Mouse (Mus musculus) hindbrain, embryonic 13.5 days (tissue): ENCODE measurements around the gene Akap8. TPM values are rescaled to one million over a fixed set of nuclear protein-coding genes. Genes with fewer than 3 reads are reported as not detected.

ENCODE experiments used
- ATAC-seq: fragments of 200-750 bp; cut with Nextera tagmentation; 2 replicates; pipeline ENCODE4 v1.8.0; 2017; ENCODE audit warnings: moderate TSS enrichment; ENCODE audit not compliant: low FRiP score
- H3K27ac ChIP-seq: fragments of 300-500 bp; sonication (generic); 2 replicates; pipeline ENCODE4 v1.5.1; 2015; ENCODE audit warnings: inconsistent platforms, mild to moderate bottlenecking, moderate library complexity
- H3K27me3 ChIP-seq: fragments of 300-500 bp; sonication (generic); 2 replicates; pipeline ENCODE4 v1.6.1; 2015; ENCODE audit warnings: mild to moderate bottlenecking, inconsistent platforms
- H3K36me3 ChIP-seq: fragments of 300-500 bp; sonication (generic); 2 replicates; pipeline ENCODE4 v1.6.1; 2015; ENCODE audit warnings: mild to moderate bottlenecking, inconsistent platforms
- H3K4me1 ChIP-seq: fragments of 300-500 bp; sonication (generic); replicated peaks from 2 replicates; pipeline ENCODE4 v1.6.1; 2015; ENCODE audit warnings: inconsistent platforms
- H3K4me2 ChIP-seq: fragments of 300-500 bp; sonication (generic); 2 replicates; pipeline ENCODE4 v1.6.1; 2015; ENCODE audit warnings: inconsistent platforms, mild to moderate bottlenecking, moderate library complexity
- H3K4me3 ChIP-seq: fragments of 300-500 bp; sonication (generic); 2 replicates; pipeline ENCODE4 v1.5.1; 2015; ENCODE audit warnings: mild to moderate bottlenecking, inconsistent platforms
- H3K9ac ChIP-seq: fragments of 300-500 bp; sonication (generic); 2 replicates; pipeline ENCODE4 v1.6.1; 2015; ENCODE audit warnings: mild to moderate bottlenecking, inconsistent platforms
- H3K9me3 ChIP-seq: fragments of 300-500 bp; sonication (generic); 2 replicates; pipeline ENCODE4 v1.6.1; 2016; ENCODE audit warnings: inconsistent platforms
- WGBS: fragments of 180-500 bp; shearing (Covaris S2); methylation state at CpG from one replicate; pipeline ENCODE4 v1.1.7; 2015; 5-methylcytosine and 5-hydroxymethylcytosine counted together
- polyA plus RNA-seq: library from polyadenylated mRNA; unstranded; fragments of >200 nt; fragmentation: Nextera tagmentation; extraction: Ambion mirVana; gene quantifications from 2 replicates; pipeline ENCODE4 v1.2.1, GENCODE M21; 2015

Akap8 gene
- polyA plus RNA-seq, 1 experiment from 2014 or later: 109 TPM

DNA sequence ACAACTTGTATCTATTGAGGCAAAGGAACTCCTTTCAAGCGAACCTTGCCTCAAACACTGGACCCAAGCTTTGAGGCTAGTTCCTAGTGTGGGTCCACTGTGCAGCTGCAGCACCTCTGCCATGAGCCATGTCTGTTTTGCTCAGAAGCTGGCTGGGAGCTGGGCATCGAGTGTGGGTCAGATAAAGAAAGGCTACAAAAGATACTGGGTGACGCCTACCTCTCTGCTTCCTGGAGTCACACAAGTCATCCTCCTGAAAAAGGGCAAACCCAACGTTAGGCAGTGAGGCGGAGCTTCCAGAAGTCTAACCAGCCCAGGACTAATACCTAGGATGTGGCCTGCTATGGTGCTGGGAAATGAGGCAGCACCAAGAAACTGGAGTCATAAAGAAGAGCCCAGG, 7.1 kb downstream of the Akap8 start:
- H3K27me3 ChIP-seq: no peaks in the 10 kb centered on the region
- H3K27ac ChIP-seq: no peak overlapping the region
- H3K4me1 ChIP-seq: peaks cover 12% of the 10 kb centered on the region
- no peaks in the 10 kb centered on the region for H3K9me3 ChIP-seq
- no peak overlapping the region for H3K4me2 ChIP-seq
- H3K9ac ChIP-seq: no peak overlapping the region
- 86% methylated on average over 5 of the region's 5 CpGs for WGBS
- H3K4me3 ChIP-seq: no peak overlapping the region
- H3K36me3 ChIP-seq: peaks cover 92% of the 10 kb centered on the region
- no peak for ATAC-seq

DNA sequence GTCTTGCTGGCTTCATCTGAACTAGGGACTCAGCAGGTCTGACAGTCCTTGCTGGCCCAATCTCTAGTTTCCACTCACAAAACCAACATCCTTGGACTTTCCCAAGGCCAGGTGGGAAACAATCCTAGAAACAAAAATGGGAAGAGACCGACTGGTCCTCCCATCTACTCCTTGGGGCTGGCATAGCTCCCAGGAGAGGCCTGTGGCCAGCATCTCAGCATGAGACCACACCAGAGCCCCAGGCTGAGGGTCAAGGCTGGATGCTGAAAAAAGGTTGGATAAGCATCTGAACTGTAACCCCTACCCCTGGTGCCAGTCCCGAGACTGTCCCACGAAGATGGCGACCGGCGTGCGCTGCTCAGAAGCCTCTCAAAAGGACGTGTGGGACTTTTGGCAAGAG, 8.2 kb downstream of the Akap8 start:
- Histone ChIP-seq H3K27ac (no peak overlapping the region), H3K4me2 (no peak overlapping the region), H3K4me3 (no peak overlapping the region), H3K27me3 (no peaks in the 10 kb centered on the region), H3K9me3 (no peaks in the 10 kb centered on the region), H3K4me1 (0 out of 2 replicates have a peak, but pooled peaks cover 4% of the 10 kb centered on the region), H3K9ac (no peak overlapping the region), H3K36me3 (peaks cover 99% of the 10 kb centered on the region)
- ATAC-seq: no peak
- 94% methylated on average over 8 of the region's 8 CpGs for WGBS

DNA sequence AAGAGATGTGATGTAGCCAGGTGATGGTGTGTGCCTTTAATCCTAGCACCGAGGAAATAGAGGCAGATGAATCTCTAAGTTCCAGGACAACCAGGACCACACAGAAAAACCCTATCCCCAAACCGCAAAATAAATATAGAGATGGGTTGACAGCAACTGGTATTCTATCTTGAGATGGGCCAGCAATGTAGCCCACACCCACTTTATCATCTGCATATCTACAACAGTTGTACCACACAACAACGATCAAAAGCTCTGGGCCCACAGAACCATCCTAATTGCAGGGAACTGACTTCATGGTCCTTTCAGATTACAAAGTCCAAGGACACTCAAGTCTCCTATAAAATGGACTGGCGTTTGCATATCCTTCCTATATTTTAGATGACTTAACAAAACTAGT, 13.1 kb downstream of the Akap8 start:
- Histone ChIP-seq H3K27ac (no peak overlapping the region), H3K9me3 (no peaks in the 10 kb centered on the region), H3K4me2 (no peak overlapping the region), H3K4me3 (no peak overlapping the region), H3K27me3 (no peaks in the 10 kb centered on the region), H3K4me1 (no peaks in the 10 kb centered on the region), H3K36me3 (peaks cover 94% of the 10 kb centered on the region), H3K9ac (no peak overlapping the region)
- WGBS: 94% methylated on average over 4 of the region's 4 CpGs
- no peak for ATAC-seq

- no peaks in the 10 kb centered on the region for H3K9me3 ChIP-seq
- WGBS: 96% methylated on average over 1 of the region's 1 CpGs
- no peaks in the 10 kb centered on the region for H3K4me1 ChIP-seq
- H3K9ac ChIP-seq: no peak overlapping the region
- no peak overlapping the region for H3K27ac ChIP-seq
- H3K4me2 ChIP-seq: no peak overlapping the region
- ATAC-seq: no peak
- H3K36me3 ChIP-seq: peaks cover 5% of the 10 kb centered on the region; the same call in 1 of the 2 replicates
- H3K27me3 ChIP-seq: no peaks in the 10 kb centered on the region
- no peak overlapping the region for H3K4me3 ChIP-seq
Measured at GRCm38 (mm10) chr17:32298125-32298524, 22.9 kb downstream of the Akap8 start.

DNA sequence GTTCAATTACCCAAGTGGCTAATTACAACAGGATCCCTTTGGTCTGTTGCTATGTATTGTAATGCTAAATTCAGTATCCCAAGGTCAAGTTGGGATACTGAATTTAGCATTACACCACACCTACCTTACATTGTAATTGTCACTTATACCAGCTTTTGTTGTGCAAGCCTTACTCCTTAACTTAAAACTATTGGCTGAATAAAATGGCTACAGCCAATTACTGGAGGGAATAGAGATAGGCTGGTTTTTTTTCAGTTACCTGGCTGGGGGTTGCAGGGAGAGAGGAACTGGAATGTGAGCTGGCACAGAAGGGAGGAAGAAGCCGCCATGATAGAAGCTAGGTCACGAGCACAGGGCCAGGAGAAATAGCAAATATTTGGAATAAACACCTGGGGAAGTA, 25.1 kb downstream of the Akap8 start:
- no peak overlapping the region for H3K27ac ChIP-seq
- H3K4me1 ChIP-seq: no peaks in the 10 kb centered on the region
- H3K9me3 ChIP-seq: no peaks in the 10 kb centered on the region
- H3K36me3 ChIP-seq: no peaks in the 10 kb centered on the region
- WGBS: 91% methylated on average over 2 of the region's 2 CpGs
- ATAC-seq: no peak
- no peak overlapping the region for H3K9ac ChIP-seq
- no peaks in the 10 kb centered on the region for H3K27me3 ChIP-seq
- no peak overlapping the region for H3K4me3 ChIP-seq
- H3K4me2 ChIP-seq: no peak overlapping the region

DNA sequence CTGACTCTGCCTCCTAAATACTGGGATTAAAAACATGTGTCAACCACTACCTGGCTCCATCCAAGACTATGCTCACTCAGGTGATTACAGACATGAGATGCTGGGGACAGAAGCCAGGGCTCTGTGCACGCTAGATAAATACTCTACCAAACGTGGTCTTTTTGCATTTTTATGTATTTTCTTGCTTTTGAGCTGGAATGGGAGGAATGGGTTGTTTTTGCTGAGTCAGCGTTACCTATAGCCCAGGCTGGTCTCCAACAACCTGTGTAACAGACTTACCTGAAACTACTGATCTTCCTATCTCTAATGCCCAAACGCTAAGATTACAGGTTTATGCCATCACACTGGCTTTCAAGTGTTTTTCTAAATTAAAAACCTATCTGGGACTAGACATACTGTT, 25.9 kb downstream of the Akap8 start:
- no peak overlapping the region for H3K4me2 ChIP-seq
- no peaks in the 10 kb centered on the region for H3K27me3 ChIP-seq
- 86% methylated on average over 4 of the region's 4 CpGs for WGBS
- ATAC-seq: no peak
- H3K9ac ChIP-seq: no peak overlapping the region
- no peaks in the 10 kb centered on the region for H3K4me1 ChIP-seq
- H3K9me3 ChIP-seq: no peaks in the 10 kb centered on the region
- H3K4me3 ChIP-seq: no peak overlapping the region
- no peaks in the 10 kb centered on the region for H3K36me3 ChIP-seq
- no peak overlapping the region for H3K27ac ChIP-seq

DNA sequence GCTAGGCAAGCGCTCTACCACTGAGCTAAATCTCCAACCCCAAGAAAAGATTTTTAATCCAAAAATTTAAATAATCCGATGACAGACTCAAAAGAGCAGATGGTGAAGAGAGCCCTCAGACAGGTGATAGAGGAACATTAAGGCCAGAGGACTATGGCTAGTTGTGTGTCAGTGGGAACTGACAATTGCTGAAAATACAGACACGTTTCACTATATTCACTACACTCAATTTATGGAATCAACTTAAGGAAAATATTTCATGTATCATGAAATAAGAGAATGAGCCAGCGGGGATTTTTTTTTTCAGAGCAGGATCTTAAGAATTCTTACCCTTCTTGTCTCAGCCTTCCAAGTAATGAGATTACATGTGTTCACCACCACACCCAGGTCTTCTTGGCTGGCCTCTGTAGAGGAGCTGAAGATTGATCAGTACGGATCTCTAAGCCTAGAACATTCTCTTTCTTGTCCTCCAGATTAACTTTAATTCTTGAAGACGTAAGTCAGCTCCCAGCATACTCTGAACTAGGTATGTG, 35.8 kb downstream of the Akap8 start:
- no peak for ATAC-seq
- Histone ChIP-seq H3K4me2 (peak overlapping the region; percentile 87), H3K27me3 (no peaks in the 10 kb centered on the region), H3K36me3 (no peaks in the 10 kb centered on the region), H3K9ac (peak overlapping the region; percentile 98), H3K4me1 (peaks cover 44% of the 10 kb centered on the region), H3K4me3 (peak overlapping the region; percentile 94), H3K9me3 (no peaks in the 10 kb centered on the region), H3K27ac (peak overlapping the region; percentile 100)
- 56% methylated on average over 6 of the region's 6 CpGs for WGBS

- Histone ChIP-seq H3K27ac (peak within 1 kb of the TSS; percentile 100), H3K9ac (peak within 1 kb of the TSS; percentile 98), H3K4me3 (peak within 1 kb of the TSS; percentile 94), H3K36me3 (no peaks in the 10 kb centered on the region), H3K27me3 (no peaks in the 10 kb centered on the region), H3K9me3 (no peaks in the 10 kb centered on the region), H3K4me2 (peak within 1 kb of the TSS; percentile 87), H3K4me1 (peaks cover 44% of the 10 kb centered on the region)
- ATAC-seq: peak; percentile 92
- under 1% methylated on average over 85 of the region's 100 CpGs for WGBS
Measured at GRCm38 (mm10) chr17:32284262-32285137, 36.5 kb downstream of the Akap8 start, which contains the start of gene Brd4. Gene Brd4 (minus strand): TSS chr17:32284722.

GRCm38 (mm10) chr17:32283771-32284221, 37.2 kb downstream of the Akap8 start:
- Histone ChIP-seq H3K9ac (peak overlapping the region; percentile 98), H3K4me3 (peak overlapping the region; percentile 94), H3K27me3 (no peaks in the 10 kb centered on the region), H3K4me2 (peak overlapping the region; percentile 87), H3K9me3 (no peaks in the 10 kb centered on the region), H3K4me1 (peaks cover 47% of the 10 kb centered on the region), H3K27ac (peak overlapping the region; percentile 100), H3K36me3 (no peaks in the 10 kb centered on the region)
- whole genome bisulfite sequencing: under 1% methylated on average over 38 of the region's 41 CpGs
- peak; percentile 68 for ATAC-seq

GRCm38 (mm10) chr17:32283341-32283740, 37.7 kb downstream of the Akap8 start:
- peak overlapping the region; percentile 100 for H3K27ac ChIP-seq
- no peaks in the 10 kb centered on the region for H3K36me3 ChIP-seq
- ATAC-seq: peak; percentile 3; the same call in 1 of the 2 replicates
- WGBS: 11% methylated on average over 7 of the region's 7 CpGs
- H3K27me3 ChIP-seq: no peaks in the 10 kb centered on the region
- H3K4me2 ChIP-seq: peak overlapping the region; percentile 87
- peak overlapping the region; percentile 98 for H3K9ac ChIP-seq
- peaks cover 47% of the 10 kb centered on the region for H3K4me1 ChIP-seq
- no peaks in the 10 kb centered on the region for H3K9me3 ChIP-seq
- peak overlapping the region; percentile 94 for H3K4me3 ChIP-seq

DNA sequence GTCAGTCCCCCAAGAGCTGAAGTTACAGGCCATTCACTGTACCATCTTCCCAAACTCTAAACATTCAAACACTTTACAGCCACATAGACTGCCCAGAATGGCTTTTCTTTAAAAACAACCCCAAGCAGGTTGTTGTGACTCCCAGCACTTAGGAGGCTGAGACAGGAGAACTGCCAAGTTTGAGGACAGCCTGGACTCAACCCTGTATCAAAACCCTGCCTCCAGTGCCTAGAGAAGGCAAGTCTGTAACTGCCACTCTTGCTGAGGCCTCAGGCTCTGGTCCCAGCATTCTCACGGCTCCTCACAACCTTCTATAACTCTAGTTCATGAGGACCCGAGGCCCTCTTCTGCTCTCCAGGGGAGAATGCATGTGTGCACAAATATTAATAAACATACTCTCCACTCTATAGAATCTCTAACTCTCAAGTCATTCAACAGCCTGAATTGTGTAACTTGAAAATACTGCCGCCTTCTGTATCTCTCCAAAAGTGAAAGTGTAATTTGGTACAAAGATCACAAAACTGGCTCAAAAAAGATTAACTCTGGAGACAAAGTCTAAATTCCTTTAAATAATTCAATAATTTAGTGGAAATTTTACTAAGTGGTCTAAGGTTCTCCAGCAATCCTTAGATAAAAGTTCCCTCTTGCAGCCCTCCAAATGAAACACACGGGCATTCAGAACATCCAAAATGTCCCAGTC, 39.3 kb downstream of the Akap8 start:
- Histone ChIP-seq H3K4me3 (no peak overlapping the region), H3K9ac (no peak overlapping the region), H3K4me2 (no peak overlapping the region), H3K27ac (no peak overlapping the region), H3K27me3 (no peaks in the 10 kb centered on the region), H3K4me1 (peaks cover 40% of the 10 kb centered on the region), H3K36me3 (no peaks in the 10 kb centered on the region), H3K9me3 (no peaks in the 10 kb centered on the region)
- ATAC-seq: no peak
- WGBS: 81% methylated on average over 4 of the region's 4 CpGs

DNA sequence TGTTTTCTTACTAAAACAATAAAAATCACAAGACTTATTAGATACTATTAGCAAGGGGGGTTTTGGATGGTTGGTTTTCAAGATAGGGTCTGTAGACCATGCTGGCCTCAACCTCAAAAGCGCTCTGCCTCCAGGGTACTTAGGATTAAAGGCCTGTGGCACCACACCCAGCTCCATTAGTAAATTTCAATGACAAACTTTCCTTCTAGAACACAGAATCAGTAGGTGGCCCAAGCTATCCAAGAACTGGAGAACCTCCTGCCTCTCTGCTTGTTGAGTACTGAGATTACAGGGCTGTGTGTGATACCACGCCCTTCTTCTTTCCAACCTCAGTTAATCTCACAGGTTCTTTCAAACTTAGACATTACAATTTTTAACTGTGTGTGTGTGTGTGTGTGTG, 39.9 kb downstream of the Akap8 start:
- H3K9me3 ChIP-seq: no peaks in the 10 kb centered on the region
- H3K4me2 ChIP-seq: 0 out of 2 replicates have a peak overlapping the region, but pooled peaks have one; percentile 8
- no peak overlapping the region for H3K9ac ChIP-seq
- no peaks in the 10 kb centered on the region for H3K27me3 ChIP-seq
- H3K27ac ChIP-seq: no peak overlapping the region
- 92% methylated on average over 2 of the region's 2 CpGs for WGBS
- peaks cover 40% of the 10 kb centered on the region for H3K4me1 ChIP-seq
- no peaks in the 10 kb centered on the region for H3K36me3 ChIP-seq
- no peak for ATAC-seq
- H3K4me3 ChIP-seq: no peak overlapping the region
